Mouse (Mus musculus) lung, adult 10 weeks (tissue): ENCODE results near the gene Rhoh. TPM values are rescaled to one million over a fixed set of nuclear protein-coding genes. Genes with fewer than 3 reads are reported as not detected.

Experiments
- polyA plus RNA-seq: library from polyadenylated mRNA; stranded (reverse); fragments of 350-450 nt; fragmentation: Illumina TruSeq; extraction: RNeasy Lipid Tissue Mini Kit (QIAGEN cat#74804); gene quantifications from one replicate; pipeline ENCODE4 v1.2.3, GENCODE M21; 2014; ENCODE audit warnings: low read depth, low replicate concordance; ENCODE audit not compliant: insufficient read depth

Rhoh gene
- 4.1 TPM for polyA plus RNA-seq

DNA sequence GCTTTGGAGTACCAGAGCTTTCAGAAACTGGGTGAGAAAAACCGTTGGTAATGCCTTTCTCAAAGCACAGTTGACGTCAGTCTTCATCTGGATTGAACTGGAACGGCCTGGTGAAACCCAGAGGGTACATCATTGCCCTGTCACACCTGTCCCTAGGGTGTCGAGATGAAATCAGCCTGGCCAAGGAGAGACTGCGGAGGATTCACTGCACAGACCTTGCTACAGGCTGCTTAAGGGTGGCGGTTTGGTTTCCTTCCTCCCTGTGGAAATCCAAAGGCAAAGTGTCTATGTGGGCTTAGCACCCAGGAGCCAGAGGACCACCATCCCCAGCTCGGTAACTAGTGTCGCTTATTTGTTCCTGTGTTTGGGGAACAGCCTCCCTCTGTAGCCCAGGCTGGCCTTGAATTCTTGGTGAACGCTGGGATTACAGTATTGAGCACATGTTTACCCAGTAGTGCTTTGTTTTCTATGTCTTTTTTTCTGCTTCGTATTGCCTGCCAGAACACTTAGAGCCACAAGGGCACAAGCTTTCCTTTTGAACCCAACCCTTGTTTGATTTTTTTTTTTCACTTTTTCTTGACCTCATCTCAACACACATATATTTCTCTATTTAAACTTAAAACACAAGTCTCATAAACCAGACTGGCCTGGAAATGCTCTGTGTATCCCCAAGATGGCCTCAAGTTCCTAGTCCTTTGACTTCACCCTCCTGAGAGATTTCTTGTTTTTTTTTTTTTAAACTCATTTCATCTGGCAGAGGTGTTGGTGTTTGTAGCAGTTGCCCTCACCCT lies at the start of gene Rhoh:
Gene Rhoh (plus strand): TSS at position 60 of the 791 bp plus-strand sequence.

DNA sequence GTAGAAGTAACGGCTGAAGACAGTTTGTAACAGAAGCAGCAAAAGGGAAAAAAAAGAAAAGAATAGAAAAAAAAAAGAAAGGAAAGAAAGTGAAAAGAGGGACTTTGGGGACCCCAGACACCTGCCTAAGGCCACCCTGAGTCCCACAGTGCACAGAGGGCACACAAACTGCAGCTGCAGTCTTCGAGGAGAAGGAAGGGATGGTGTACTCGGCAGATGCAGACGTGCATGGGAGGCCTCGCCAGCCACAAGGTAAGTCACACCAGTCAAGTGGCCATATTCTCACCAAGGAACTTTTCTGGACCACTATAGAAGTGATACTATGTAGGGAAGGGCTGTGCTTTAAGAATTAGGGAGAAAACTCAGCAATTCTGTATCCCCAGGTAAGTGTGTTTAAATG lies 73.8 kb downstream of the Rhoh start, which contains the start of gene Chrna9:
Gene Chrna9 (plus strand): TSS at position 139 of the 400 bp plus-strand sequence.

Other genes starting within 250 kb of the Rhoh start
- gene Pds5a, start 162.9 kb upstream of the Rhoh start, polyA plus RNA-seq = 28.9 TPM
- 2.0 TPM for gene N4bp2, start 97.7 kb upstream of the Rhoh start, polyA plus RNA-seq
- gene Chrna9, start 73.7 kb downstream of the Rhoh start, polyA plus RNA-seq = not detected
- 3.7 TPM for gene 9130230L23Rik, start 143.1 kb downstream of the Rhoh start, polyA plus RNA-seq